Mouse (Mus musculus) liver, adult 2 months (tissue): ENCODE measurements around the gene Larp4b. TPM values are rescaled to one million over a fixed set of nuclear protein-coding genes. Genes with fewer than 3 reads are reported as not detected.

ENCODE experiments used
- DNase-seq: peaks from one replicate; pipeline ENCODE4 v3.0.0-alpha.2; 2011; ENCODE audit warnings: low read depth, low spot score; ENCODE audit errors: extremely low read depth
- H3K27ac ChIP-seq: fragments of 200-500 bp; replicated peaks from 2 replicates; pipeline ENCODE4 v1.5.1; 2012; ENCODE audit warnings: low read depth, mild to moderate bottlenecking, control low read depth, inconsistent platforms, low read length; ENCODE audit not compliant: insufficient read depth
- H3K27me3 ChIP-seq: fragments of 200-500 bp; 2 replicates; pipeline ENCODE4 v1.6.1; 2012; ENCODE audit warnings: mild to moderate bottlenecking, moderate library complexity, low read length, inconsistent platforms; ENCODE audit not compliant: control insufficient read depth, insufficient read depth
- H3K36me3 ChIP-seq: fragments of 200-500 bp; 2 replicates; pipeline ENCODE4 v1.6.1; 2012; ENCODE audit warnings: low read length, inconsistent platforms; ENCODE audit not compliant: control insufficient read depth, insufficient read depth
- H3K4me1 ChIP-seq: fragments of 200-500 bp; 2 replicates; pipeline ENCODE4 v1.6.1; 2011; ENCODE audit warnings: low read length; ENCODE audit not compliant: control insufficient read depth, insufficient read depth
- H3K4me3 ChIP-seq: fragments of 200-500 bp; 2 replicates; pipeline ENCODE4 v1.5.1; 2011; ENCODE audit warnings: low read depth, mild to moderate bottlenecking, control low read depth, low read length, moderate library complexity; ENCODE audit not compliant: insufficient read depth
- H3K79me2 ChIP-seq: fragments of 200-500 bp; 2 replicates; pipeline ENCODE4 v1.6.1; 2012; ENCODE audit warnings: inconsistent platforms, mild to moderate bottlenecking, low read length, moderate library complexity; ENCODE audit not compliant: control insufficient read depth, insufficient read depth
- H3K9ac ChIP-seq: fragments of 200-500 bp; 2 replicates; pipeline ENCODE4 v1.6.1; 2012; ENCODE audit warnings: low read depth, mild to moderate bottlenecking, control low read depth, inconsistent platforms, low read length
- CTCF ChIP-seq: fragments of 200-500 bp; IDR thresholded peaks from 2 replicates; pipeline ENCODE4 v1.5.1; 2011; ENCODE audit warnings: low read depth, low read length, control low read depth
- POLR2A ChIP-seq: fragments of 200-500 bp; IDR thresholded peaks from 2 replicates; pipeline ENCODE4 v1.6.1; 2011; ENCODE audit warnings: low read length, control low read depth; ENCODE audit not compliant: insufficient read depth; ENCODE audit errors: extremely low read depth
- WGBS: fragments of 180-500 bp; shearing (Covaris S2); methylation state at CpG from one replicate; pipeline ENCODE4 v1.1.7; 2018; 5-methylcytosine and 5-hydroxymethylcytosine counted together
- polyA plus RNA-seq: library from polyadenylated mRNA; depleted of rRNA; stranded (reverse); fragments of >200 nt; gene quantifications from 2 replicates; pipeline ENCODE4 v1.2.3, GENCODE M21; 2012
- total RNA-seq: library from RNA; depleted of rRNA; stranded (reverse); fragments of >200 nt; gene quantifications from 2 replicates; pipeline ENCODE4 v1.2.3, GENCODE M21; 2014

Larp4b gene
- total and polyA plus RNA-seq, 2 experiments: 20.4 to 34.2 TPM

- no peak overlapping the region for H3K4me3 ChIP-seq
- WGBS: 54% methylated on average over 5 of the region's 5 CpGs
- H3K36me3 ChIP-seq: 0 out of 2 replicates have a peak, but pooled peaks cover 3% of the 10 kb centered on the region
- no peak for DNase-seq
- TF ChIP-seq CTCF (no peak), POLR2A (no peak)
- no peaks in the 10 kb centered on the region for H3K27me3 ChIP-seq
- peaks cover 24% of the 10 kb centered on the region; the same call in 1 of the 2 replicates for H3K79me2 ChIP-seq
- H3K4me1 ChIP-seq: peaks cover 31% of the 10 kb centered on the region
- peak overlapping the region; percentile 70 for H3K27ac ChIP-seq
- H3K9ac ChIP-seq: no peak overlapping the region
Observed at GRCm38 (mm10) chr13:9106246-9106645, 12.6 kb downstream of the Larp4b start.

GRCm38 (mm10) chr13:9106992-9107858 is 13.5 kb downstream of the Larp4b start:
- WGBS: 8% methylated on average over 2 of the region's 2 CpGs
- Histone ChIP-seq H3K27ac (peak overlapping the region; percentile 75), H3K9ac (0 out of 2 replicates have a peak overlapping the region, but pooled peaks have one; percentile 19), H3K4me3 (no peak overlapping the region), H3K27me3 (no peaks in the 10 kb centered on the region), H3K4me1 (peaks cover 31% of the 10 kb centered on the region), H3K79me2 (peaks cover 25% of the 10 kb centered on the region), H3K36me3 (0 out of 2 replicates have a peak, but pooled peaks cover 3% of the 10 kb centered on the region)
- DNase-seq: peak; percentile 89
- TF ChIP-seq CTCF (no peak), POLR2A (no peak)

- Histone ChIP-seq H3K27me3 (no peaks in the 10 kb centered on the region), H3K79me2 (peaks cover 29% of the 10 kb centered on the region), H3K9ac (no peak overlapping the region), H3K36me3 (0 out of 2 replicates have a peak, but pooled peaks cover 2% of the 10 kb centered on the region), H3K4me1 (peaks cover 26% of the 10 kb centered on the region), H3K27ac (no peak overlapping the region), H3K4me3 (no peak overlapping the region)
- 82% methylated on average over 3 of the region's 3 CpGs for WGBS
- TF ChIP-seq CTCF (no peak), POLR2A (no peak)
- no peak for DNase-seq
Observed at GRCm38 (mm10) chr13:9113735-9114134, 20.1 kb downstream of the Larp4b start.

GRCm38 (mm10) chr13:9120835-9121542 is 27.3 kb downstream of the Larp4b start:
- no peak overlapping the region for H3K4me3 ChIP-seq
- TF ChIP-seq CTCF (no peak), POLR2A (no peak)
- H3K4me1 ChIP-seq: peaks cover 23% of the 10 kb centered on the region
- DNase-seq: no peak
- WGBS: 75% methylated on average over 10 of the region's 10 CpGs
- H3K27ac ChIP-seq: peak overlapping the region; percentile 31; the same call in 1 of the 2 replicates
- peaks cover 26% of the 10 kb centered on the region for H3K36me3 ChIP-seq
- H3K27me3 ChIP-seq: no peaks in the 10 kb centered on the region
- H3K9ac ChIP-seq: no peak overlapping the region
- peaks cover 34% of the 10 kb centered on the region for H3K79me2 ChIP-seq

GRCm38 (mm10) chr13:9122045-9122444 is 28.4 kb downstream of the Larp4b start:
- Histone ChIP-seq H3K27ac (no peak overlapping the region), H3K36me3 (peaks cover 28% of the 10 kb centered on the region), H3K4me3 (no peak overlapping the region), H3K9ac (no peak overlapping the region), H3K79me2 (peaks cover 28% of the 10 kb centered on the region), H3K4me1 (peaks cover 19% of the 10 kb centered on the region), H3K27me3 (no peaks in the 10 kb centered on the region)
- WGBS: 48% methylated on average over 4 of the region's 4 CpGs
- TF ChIP-seq CTCF (no peak), POLR2A (no peak)
- DNase-seq: no peak
